Mouse (Mus musculus): ENCODE data around the gene Sstr3. TPM values are rescaled to one million over a fixed set of nuclear protein-coding genes. Genes with fewer than 3 reads are reported as not detected.

Gene Sstr3
- polyA plus RNA-seq, 1 experiment from 2014 or later: not detected

- H3K36me3 ChIP-seq: no peaks in the 10 kb centered on the region
- no peak overlapping the region for H3K9ac ChIP-seq
- ATAC-seq (ENCODE audit: extremely low read depth, insufficient number of reproducible peaks, low FRiP score, low TSS enrichment): no peak
These were observed 13.4 kb upstream of the Sstr3 start for GRCm38 (mm10) chr15:78557693-78558535.

DNA sequence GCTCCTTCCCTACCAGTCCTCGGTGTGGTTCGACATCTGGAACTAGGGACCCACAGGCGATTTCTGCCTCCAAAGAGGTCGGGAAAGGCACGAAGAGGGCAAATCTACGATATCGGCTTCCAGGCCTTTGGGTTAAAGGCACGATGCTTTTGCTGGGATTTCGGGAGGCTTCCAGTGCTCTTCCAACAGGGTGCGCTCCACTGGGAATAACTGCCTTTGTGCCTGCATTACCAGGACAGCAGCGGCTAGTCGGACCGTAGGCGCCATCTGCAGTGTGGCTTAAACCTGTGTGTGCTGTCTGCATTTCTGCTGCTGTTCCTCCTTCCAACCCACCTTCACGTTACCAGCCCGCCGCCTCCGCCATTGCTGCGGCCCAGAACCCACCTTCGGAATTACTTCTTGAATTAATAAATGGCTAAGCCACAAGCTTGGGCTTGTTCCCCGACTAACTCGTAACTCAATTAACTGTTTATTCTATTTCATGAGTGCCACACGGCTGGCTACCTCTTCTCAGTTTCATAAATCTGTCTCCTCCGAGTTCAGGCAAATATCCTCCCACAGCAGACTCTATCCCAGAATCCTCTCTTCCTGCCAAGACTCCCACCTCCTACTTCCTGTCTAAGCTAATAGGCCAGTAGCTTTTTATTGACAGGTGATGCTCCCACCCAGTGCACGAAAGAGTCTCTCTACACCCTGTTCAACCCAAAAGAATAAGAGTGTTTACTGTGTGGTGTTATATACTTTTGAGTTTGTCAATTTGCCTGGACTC lies 10.2 kb upstream of the Sstr3 start:
- Histone ChIP-seq H3K9me3 (peaks cover 15% of the 10 kb centered on the region), H3K9ac (no peak overlapping the region), H3K4me1 (no peaks in the 10 kb centered on the region), H3K4me3 (peak overlapping the region; percentile 2), H3K27ac (replicated peaks) (no peak overlapping the region), H3K27me3 (replicated peaks) (no peaks in the 10 kb centered on the region), H3K4me2 (peak overlapping the region; percentile 34), H3K36me3 (no peaks in the 10 kb centered on the region)
- no peak for ATAC-seq (ENCODE audit: extremely low read depth, insufficient number of reproducible peaks, low FRiP score, low TSS enrichment)
- 49% methylated on average over 25 of the region's 25 CpGs for whole genome bisulfite sequencing

More at GRCm38 (mm10) chr15:78557693-78558535, 13.4 kb upstream of the Sstr3 start:
- no peak overlapping the region for H3K27ac ChIP-seq (replicated peaks)
- no peaks in the 10 kb centered on the region for H3K4me1 ChIP-seq
- no peaks in the 10 kb centered on the region for H3K27me3 ChIP-seq (replicated peaks)
- no peak overlapping the region for H3K4me2 ChIP-seq
- H3K4me3 ChIP-seq: no peak overlapping the region
- no peaks in the 10 kb centered on the region for H3K9me3 ChIP-seq
- WGBS: 52% methylated on average over 10 of the region's 10 CpGs

DNA sequence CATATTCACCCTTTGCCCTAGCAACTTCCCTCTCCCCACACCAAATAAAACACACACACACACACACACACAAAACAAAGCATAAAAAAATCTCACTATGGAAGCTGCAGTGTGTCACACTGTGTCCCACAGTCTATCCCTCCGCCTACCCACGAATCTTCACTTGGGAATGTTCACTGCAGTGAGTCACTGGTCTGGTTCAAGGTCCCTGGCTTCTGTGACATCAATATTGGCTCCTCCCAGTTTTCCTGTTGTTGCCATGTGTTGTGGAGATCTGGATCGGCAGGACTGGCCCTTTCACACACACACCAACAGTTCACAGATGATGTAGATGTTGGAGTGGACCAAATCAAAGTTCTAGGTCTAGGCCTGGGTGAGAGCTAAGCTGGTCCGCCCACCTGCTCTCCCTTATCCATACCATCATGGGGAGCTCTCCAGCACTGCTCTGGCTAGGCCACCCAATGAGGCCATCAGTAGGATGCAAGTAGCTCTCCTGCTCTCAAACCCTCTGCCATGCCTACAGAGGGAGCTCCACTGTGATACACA lies 4.8 kb upstream of the Sstr3 start:
- no peak for ATAC-seq (ENCODE audit: extremely low read depth, insufficient number of reproducible peaks, low FRiP score, low TSS enrichment)
- whole genome bisulfite sequencing: 68% methylated on average over 4 of the region's 4 CpGs

DNA sequence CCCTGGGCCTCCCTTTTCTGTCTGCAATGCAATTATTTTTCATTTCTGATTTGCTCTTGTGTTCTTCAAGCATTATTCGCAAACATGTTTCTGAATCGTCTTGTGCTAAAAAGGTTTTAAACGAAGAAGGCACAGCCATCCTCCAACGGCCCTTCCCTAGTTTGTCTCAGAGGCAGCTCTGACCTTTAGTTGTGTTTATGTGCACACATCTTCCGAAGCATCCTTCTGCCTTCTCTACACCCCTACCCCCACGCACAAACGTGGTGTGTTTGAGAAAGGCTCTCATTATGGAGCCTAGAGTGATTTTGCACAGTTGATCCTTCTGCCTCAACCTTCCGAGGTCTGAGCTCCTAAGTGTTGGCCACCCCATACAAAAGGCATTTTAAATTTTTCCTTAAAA lies 4.2 kb upstream of the Sstr3 start:
- WGBS: 66% methylated on average over 8 of the region's 8 CpGs

More for the DNA sequence above, 4.8 kb upstream of the Sstr3 start:
- Histone ChIP-seq H3K4me2 (no peak overlapping the region), H3K4me3 (no peak overlapping the region), H3K27me3 (replicated peaks) (peaks cover 21% of the 10 kb centered on the region), H3K9me3 (peaks cover 15% of the 10 kb centered on the region), H3K36me3 (no peaks in the 10 kb centered on the region), H3K9ac (no peak overlapping the region), H3K4me1 (peaks cover 19% of the 10 kb centered on the region), H3K27ac (replicated peaks) (no peak overlapping the region)

DNA sequence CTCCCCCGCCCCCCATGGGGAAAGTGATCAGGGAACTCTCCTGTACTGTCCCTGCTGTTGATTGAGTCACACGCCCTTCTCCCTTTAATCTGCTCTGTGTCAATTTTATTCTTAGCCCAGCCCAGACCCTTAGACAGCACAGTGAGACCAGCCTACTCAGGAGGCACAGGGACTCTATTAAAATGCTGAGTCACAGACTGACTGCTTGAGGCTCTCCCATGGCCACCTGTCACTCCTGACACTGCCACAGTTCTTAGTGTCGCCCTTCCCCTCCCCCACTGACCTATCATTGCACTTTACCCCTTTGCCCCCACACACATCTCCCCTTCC lies 3.8 kb upstream of the Sstr3 start:
- no peak overlapping the region for H3K27ac ChIP-seq (replicated peaks)
- peaks cover 20% of the 10 kb centered on the region for H3K4me1 ChIP-seq
- H3K4me2 ChIP-seq: no peak overlapping the region
- H3K4me3 ChIP-seq: no peak overlapping the region
- peaks cover 30% of the 10 kb centered on the region for H3K27me3 ChIP-seq (replicated peaks)
- 16% methylated on average over 3 of the region's 3 CpGs for WGBS
- ATAC-seq (ENCODE audit: extremely low read depth, insufficient number of reproducible peaks, low FRiP score, low TSS enrichment): no peak
- peaks cover 15% of the 10 kb centered on the region for H3K9me3 ChIP-seq
- H3K9ac ChIP-seq: no peak overlapping the region
- H3K36me3 ChIP-seq: no peaks in the 10 kb centered on the region

More for the DNA sequence above, 4.2 kb upstream of the Sstr3 start:
- Histone ChIP-seq H3K27me3 (replicated peaks) (peaks cover 26% of the 10 kb centered on the region), H3K4me2 (no peak overlapping the region), H3K27ac (replicated peaks) (no peak overlapping the region), H3K9me3 (peaks cover 15% of the 10 kb centered on the region), H3K36me3 (no peaks in the 10 kb centered on the region), H3K9ac (no peak overlapping the region), H3K4me1 (peaks cover 20% of the 10 kb centered on the region), H3K4me3 (no peak overlapping the region)
- no peak for ATAC-seq (ENCODE audit: extremely low read depth, insufficient number of reproducible peaks, low FRiP score, low TSS enrichment)

GRCm38 (mm10) chr15:78547415-78548335 lies 3.2 kb upstream of the Sstr3 start:
- Histone ChIP-seq H3K4me2 (no peak overlapping the region), H3K4me1 (peaks cover 26% of the 10 kb centered on the region), H3K27ac (replicated peaks) (no peak overlapping the region), H3K4me3 (no peak overlapping the region), H3K36me3 (no peaks in the 10 kb centered on the region), H3K27me3 (replicated peaks) (peaks cover 33% of the 10 kb centered on the region), H3K9me3 (peaks cover 15% of the 10 kb centered on the region), H3K9ac (0 out of 2 replicates have a peak overlapping the region, but pooled peaks have one; percentile 11)
- WGBS: 38% methylated on average over 5 of the region's 5 CpGs
- no peak for ATAC-seq (ENCODE audit: extremely low read depth, insufficient number of reproducible peaks, low FRiP score, low TSS enrichment)

GRCm38 (mm10) chr15:78546060-78546459 lies 1.6 kb upstream of the Sstr3 start:
- H3K9me3 ChIP-seq: peaks cover 6% of the 10 kb centered on the region; the same call in 1 of the 2 replicates
- no peak overlapping the region for H3K4me2 ChIP-seq
- no peaks in the 10 kb centered on the region for H3K36me3 ChIP-seq
- no peak overlapping the region for H3K4me3 ChIP-seq
- ATAC-seq (ENCODE audit: extremely low read depth, insufficient number of reproducible peaks, low FRiP score, low TSS enrichment): no peak
- H3K27ac ChIP-seq (replicated peaks): no peak overlapping the region
- WGBS: 63% methylated on average over 4 of the region's 4 CpGs
- peaks cover 33% of the 10 kb centered on the region for H3K27me3 ChIP-seq (replicated peaks)
- H3K9ac ChIP-seq: no peak overlapping the region
- H3K4me1 ChIP-seq: peaks cover 42% of the 10 kb centered on the region

DNA sequence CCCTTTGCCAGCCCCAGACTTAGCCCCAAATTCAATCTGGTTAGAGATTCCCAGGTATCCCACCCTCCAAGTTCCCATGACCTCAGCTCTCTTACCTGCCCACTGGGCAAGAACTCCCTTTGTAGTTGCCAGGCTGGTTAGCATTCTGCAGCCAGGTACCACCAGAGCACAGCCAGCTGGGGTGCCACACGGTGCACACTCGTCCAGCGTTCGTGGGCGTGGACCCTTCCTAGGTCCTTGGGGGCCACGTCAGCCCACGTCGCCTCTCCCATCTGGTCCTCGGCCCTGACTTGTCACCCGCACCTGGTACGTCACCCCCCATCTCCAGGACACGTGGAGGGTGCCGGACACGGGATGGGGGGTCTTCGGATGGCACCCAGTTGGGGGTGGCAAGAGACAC lies 444 bp downstream of the Sstr3 start:
- ATAC-seq (ENCODE audit: extremely low read depth, insufficient number of reproducible peaks, low FRiP score, low TSS enrichment): no peak
- peaks cover 45% of the 10 kb centered on the region for H3K27me3 ChIP-seq (replicated peaks)
- 71% methylated on average over 15 of the region's 15 CpGs for WGBS

GRCm38 (mm10) chr15:78542767-78543303 lies 1.6 kb downstream of the Sstr3 start:
- no peaks in the 10 kb centered on the region for H3K9me3 ChIP-seq
- H3K4me2 ChIP-seq: no peak overlapping the region
- no peak overlapping the region for H3K27ac ChIP-seq (replicated peaks)
- no peak for ATAC-seq (ENCODE audit: extremely low read depth, insufficient number of reproducible peaks, low FRiP score, low TSS enrichment)
- H3K4me3 ChIP-seq: no peak overlapping the region
- WGBS: 61% methylated on average over 7 of the region's 7 CpGs
- no peak overlapping the region for H3K9ac ChIP-seq
- peaks cover 57% of the 10 kb centered on the region for H3K27me3 ChIP-seq (replicated peaks)
- H3K36me3 ChIP-seq: no peaks in the 10 kb centered on the region
- peaks cover 35% of the 10 kb centered on the region for H3K4me1 ChIP-seq

More for the DNA sequence above, 444 bp downstream of the Sstr3 start:
- Histone ChIP-seq H3K4me3 (no peak overlapping the region), H3K9ac (no peak overlapping the region), H3K27ac (replicated peaks) (no peak overlapping the region), H3K9me3 (no peaks in the 10 kb centered on the region), H3K4me2 (no peak overlapping the region), H3K36me3 (no peaks in the 10 kb centered on the region), H3K4me1 (peaks cover 43% of the 10 kb centered on the region)

- no peaks in the 10 kb centered on the region for H3K9me3 ChIP-seq
- peak overlapping the region; percentile 60 for H3K27ac ChIP-seq (replicated peaks)
- 72% methylated on average over 3 of the region's 3 CpGs for WGBS
- H3K4me2 ChIP-seq: 0 out of 2 replicates have a peak overlapping the region, but pooled peaks have one; percentile 3
- H3K36me3 ChIP-seq: no peaks in the 10 kb centered on the region
- H3K4me3 ChIP-seq: no peak overlapping the region
- H3K4me1 ChIP-seq: peaks cover 32% of the 10 kb centered on the region
- H3K9ac ChIP-seq: peak overlapping the region; percentile 2; the same call in 1 of the 2 replicates
- no peak for ATAC-seq (ENCODE audit: extremely low read depth, insufficient number of reproducible peaks, low FRiP score, low TSS enrichment)
- H3K27me3 ChIP-seq (replicated peaks): peaks cover 61% of the 10 kb centered on the region
These were observed 2.3 kb downstream of the Sstr3 start for GRCm38 (mm10) chr15:78542098-78542766.
